Mouse (Mus musculus): Measurements from ENCODE around the gene Nanos2. TPM values are rescaled to one million over a fixed set of nuclear protein-coding genes. Genes with fewer than 3 reads are reported as not detected.
A peak's percentile ranks its signal among the peaks of the same experiment; 100 is the strongest.

The Nanos2 gene
- total RNA-seq, 2 experiments from 2014 or later: not detected

DNA sequence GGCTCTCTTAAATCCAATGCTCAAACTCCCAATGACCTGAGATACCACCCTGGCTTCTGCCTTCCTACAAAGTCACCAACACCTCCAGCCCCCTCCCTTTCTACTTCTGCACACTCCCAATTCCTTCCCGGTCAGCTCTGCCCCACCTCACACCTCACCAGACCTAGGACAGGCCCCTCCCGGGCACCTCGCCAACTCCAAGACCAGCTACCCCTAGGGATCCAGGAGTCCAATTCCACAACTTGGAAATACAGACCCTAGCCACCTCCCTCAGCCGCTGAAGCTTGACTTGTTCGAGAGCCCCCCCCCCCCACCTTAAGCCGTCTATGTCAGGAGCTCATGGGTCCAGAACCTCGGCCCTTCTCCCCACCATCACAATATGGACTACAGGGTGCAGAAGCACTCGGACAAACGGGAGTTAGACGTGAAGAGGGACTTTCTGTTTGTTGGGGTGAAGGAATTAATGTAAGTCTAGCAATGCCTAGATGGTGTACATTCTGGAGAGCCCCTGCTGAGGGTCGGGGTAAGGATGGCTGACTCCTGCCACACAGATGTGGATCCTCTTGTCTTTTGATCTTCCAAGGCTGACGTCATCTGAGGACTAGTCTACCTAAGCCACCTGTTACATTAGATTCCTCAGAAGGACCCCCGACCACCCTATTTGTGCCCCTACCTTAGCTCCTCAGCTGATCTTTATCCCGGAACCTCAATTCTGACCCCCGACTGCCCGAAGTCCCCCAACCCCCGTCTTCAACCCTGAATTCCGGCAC lies 35.2 kb downstream of the Nanos2 start:
- no peak for DNase-seq

DNA sequence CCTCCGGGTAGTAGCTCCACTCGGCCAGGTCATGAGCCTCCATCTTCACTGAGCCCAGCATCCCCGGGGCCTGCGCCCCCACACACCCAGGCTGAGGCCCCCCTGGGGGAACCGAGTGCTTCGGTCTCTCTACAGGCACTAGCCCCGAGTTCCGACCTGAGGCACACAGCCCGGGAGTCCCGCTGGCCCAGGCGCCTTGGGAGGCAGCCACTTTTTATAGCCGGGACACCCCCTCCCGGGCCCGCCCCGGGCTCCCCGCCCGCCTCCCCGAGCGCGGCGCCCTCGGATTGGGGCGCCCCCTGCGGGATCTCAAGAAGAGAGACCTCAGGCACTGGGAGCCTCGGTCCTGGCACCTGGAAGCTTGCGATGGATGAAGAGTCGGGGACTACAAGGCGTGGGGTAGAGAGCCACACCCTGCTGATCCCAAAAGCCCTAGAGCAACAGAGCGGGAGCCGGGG lies 36.2 kb downstream of the Nanos2 start, which contains the start of gene Foxa3:
Gene Foxa3, minus strand, starts transcription at position 182 of the 458 bp plus-strand sequence.
- DNase-seq: peak; percentile 66

DNA sequence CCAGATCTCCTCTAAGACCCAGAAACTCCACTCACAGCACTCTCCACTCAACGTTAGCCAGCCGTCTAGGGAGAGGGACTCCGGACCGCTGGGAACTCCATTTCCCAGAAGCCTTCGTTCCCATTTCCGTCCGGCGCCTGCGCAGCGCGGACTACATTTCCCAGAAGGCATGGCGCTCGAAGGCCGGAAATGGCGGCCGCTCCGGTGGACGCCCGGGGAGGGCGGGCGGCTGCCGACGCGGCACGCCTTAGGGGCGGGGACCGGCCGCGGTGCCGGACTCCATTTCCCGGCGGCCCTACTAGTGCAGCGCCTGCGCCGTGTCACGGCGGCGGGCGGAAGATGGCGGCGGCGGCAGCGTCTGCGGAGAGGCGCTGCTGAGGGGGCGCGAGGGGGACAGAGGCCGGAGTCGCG lies 36.9 kb downstream of the Nanos2 start, which contains the start of gene Sympk:
Gene Sympk, plus strand, starts transcription at position 282 of the 411 bp plus-strand sequence.
- DNase-seq: peak; percentile 94

DNA sequence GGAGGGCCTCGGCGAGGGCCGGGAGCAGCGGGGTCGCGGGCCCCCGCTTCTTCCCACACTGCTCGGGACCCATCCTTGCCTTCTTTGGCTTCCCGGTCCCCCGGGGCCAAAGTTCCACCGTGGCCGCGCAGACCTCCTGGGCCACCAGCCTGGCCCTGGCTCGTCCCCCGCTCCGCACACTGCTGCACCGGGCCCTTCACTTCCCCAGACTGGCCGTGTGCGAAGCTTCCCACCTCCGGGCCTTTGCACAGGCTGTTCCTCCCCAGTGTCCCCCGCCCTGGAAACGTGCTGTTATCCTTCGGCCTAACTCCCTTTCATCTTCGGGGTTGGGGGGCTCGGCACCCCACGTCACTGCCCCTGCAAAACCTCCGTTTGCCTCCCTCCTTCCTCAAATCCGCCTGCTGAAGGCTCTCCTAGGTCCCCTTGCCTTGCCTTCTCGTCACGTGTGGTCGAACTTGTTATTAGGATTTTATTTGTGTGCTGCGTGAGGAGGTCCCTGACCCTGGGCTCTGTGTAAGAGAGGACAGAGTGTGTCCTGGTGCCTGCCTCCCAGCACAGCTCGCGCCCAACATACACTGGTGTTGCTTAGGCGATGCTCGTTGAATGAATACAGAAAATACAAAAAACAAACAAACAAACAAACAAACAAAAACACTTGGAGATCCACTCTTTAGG lies 37.5 kb downstream of the Nanos2 start:
- DNase-seq: peak; percentile 43

DNA sequence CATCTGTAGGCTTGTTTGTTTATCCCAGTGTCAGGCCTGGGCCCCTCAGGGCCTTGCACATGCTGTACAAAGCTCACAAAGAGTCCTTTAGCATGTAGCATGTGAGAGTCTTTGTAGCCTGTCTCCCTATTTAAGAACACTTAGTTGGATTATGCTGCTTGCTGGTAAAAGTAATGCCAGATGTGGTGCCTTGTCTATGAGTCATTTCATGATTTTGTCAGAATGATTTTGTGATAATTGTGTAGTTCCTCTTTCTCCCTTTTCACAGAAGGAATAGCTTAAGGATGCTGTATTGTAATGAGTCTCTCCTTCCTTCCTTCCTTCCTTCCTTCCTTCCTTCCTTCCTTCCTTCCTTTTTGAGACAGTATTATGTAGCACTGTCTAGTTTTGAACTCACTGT lies 40.9 kb downstream of the Nanos2 start:
- no peak for DNase-seq

DNA sequence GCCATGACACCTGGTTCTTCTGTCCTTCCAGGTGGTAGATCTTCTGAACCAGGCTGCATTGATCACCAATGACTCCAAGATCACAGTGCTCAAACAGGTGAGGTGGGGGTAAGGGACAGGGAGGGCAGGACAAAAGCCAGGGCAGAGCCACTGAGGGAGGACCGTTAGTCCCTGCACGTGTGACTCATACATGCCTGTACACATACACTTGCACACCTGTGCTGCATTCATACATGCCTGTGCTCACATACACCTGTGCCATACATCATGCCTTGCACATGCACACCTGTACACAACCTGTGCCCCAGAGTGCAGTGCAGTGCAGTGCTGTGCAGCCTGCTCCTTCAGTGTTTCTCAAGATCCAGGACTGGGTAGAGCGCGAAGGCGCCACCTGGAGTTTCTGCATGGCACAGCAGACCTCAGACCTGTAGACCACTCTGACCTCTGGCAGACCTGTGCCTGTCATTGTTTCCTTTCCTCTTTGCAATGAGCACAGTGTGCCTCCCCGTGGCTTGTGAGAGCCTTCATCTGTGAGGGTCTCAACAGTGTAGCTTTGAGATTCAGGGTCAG lies 42.0 kb downstream of the Nanos2 start:
- DNase-seq: peak; percentile 53

DNA sequence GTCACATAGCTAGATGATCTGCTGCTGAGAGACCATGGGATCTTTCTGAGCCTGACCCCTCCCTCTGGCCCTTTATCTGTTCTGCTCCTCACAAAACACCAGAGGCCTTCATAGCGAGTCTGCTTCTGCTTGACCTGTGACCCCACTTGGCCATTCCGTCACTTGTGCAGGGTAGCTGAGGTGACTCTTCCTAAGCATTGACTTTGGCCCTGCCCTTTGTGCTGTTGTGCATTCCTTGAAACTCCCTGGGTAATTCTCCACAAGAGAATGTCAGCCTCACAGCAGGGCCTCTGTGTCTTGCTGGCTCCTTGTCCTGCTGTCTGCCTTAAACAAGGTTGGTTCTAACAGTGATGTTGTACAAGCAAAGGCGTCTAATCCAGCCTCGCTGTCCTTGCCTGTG lies 44.4 kb downstream of the Nanos2 start:
- DNase-seq: no peak

Other genes starting within 250 kb of the Nanos2 start
- gene Psg19, start 188.9 kb upstream of the Nanos2 start, total RNA-seq (2021): not detected
- not detected for gene Psg17, start 165.8 kb upstream of the Nanos2 start, total RNA-seq (2021)
- 1 to 10 TPM; 3.1 to 3.6 TPM for gene Mill2, start 147.4 kb upstream of the Nanos2 start, total RNA-seq (2021)
- 1 to 10 TPM in 1 of 2 experiments, under 1 TPM in 1; 0.73 to 3.7 TPM for gene Pglyrp1, start 116.1 kb upstream of the Nanos2 start, total RNA-seq (2021)
- gene Ccdc61, start 77.0 kb upstream of the Nanos2 start, total RNA-seq (2021): 1 to 10 TPM; 5.9 to 9.4 TPM
- 1 to 10 TPM; 2.9 to 4.1 TPM for gene Nova2, start 61.5 kb upstream of the Nanos2 start, total RNA-seq (2021)
- gene Mypop, start 3.8 kb downstream of the Nanos2 start, total RNA-seq (2021): 1 to 10 TPM; 2.0 to 3.5 TPM
- gene Irf2bp1, start 16.6 kb downstream of the Nanos2 start, total RNA-seq (2021): 10 to 100 TPM; 20.4 to 24.0 TPM
- gene Foxa3, start 36.1 kb downstream of the Nanos2 start, total RNA-seq (2021): under 1 TPM in 1 of 2 experiments, not detected in 1; 0.16 TPM
- 10 to 100 TPM; 39.9 to 45.0 TPM for gene Sympk, start 37.0 kb downstream of the Nanos2 start, total RNA-seq (2021)
- gene Rsph6a, start 67.3 kb downstream of the Nanos2 start, total RNA-seq (2021): not detected
- gene Dmwd, start 88.8 kb downstream of the Nanos2 start, total RNA-seq (2021): 10 to 100 TPM; 26.6 to 31.8 TPM
- 100 to 1,000 TPM; 256 to 267 TPM for gene Dmpk, start 96.4 kb downstream of the Nanos2 start, total RNA-seq (2021)
- gene Six5, start 107.2 kb downstream of the Nanos2 start, total RNA-seq (2021): 1 to 10 TPM; 5.3 to 7.8 TPM
- under 1 TPM in 1 of 2 experiments, not detected in 1; 0.14 TPM for gene Gm4969, start 131.0 kb downstream of the Nanos2 start, total RNA-seq (2021)
- 1 to 10 TPM; 2.7 to 4.2 TPM for gene Fbxo46, start 132.5 kb downstream of the Nanos2 start, total RNA-seq (2021)
- 1 to 10 TPM; 5.0 to 5.5 TPM for gene Qpctl, start 161.9 kb downstream of the Nanos2 start, total RNA-seq (2021)
- 10 to 100 TPM; 72.9 to 77.4 TPM for gene Snrpd2, start 162.3 kb downstream of the Nanos2 start, total RNA-seq (2021)
- gene Gipr, start 178.7 kb downstream of the Nanos2 start, total RNA-seq (2021): under 1 TPM in 1 of 2 experiments, not detected in 1; 0.14 TPM
- gene Eml2, start 189.0 kb downstream of the Nanos2 start, total RNA-seq (2021): 10 to 100 TPM; 14.9 to 17.6 TPM
- 1 to 10 TPM; 2.3 to 3.4 TPM for gene Gpr4, start 225.1 kb downstream of the Nanos2 start, total RNA-seq (2021)
- 10 to 100 TPM; 36.9 to 37.8 TPM for gene Opa3, start 240.9 kb downstream of the Nanos2 start, total RNA-seq (2021)